Mouse (Mus musculus): Measurements from ENCODE around the gene Mmgt1. TPM values are rescaled to one million over a fixed set of nuclear protein-coding genes. Genes with fewer than 3 reads are reported as not detected.

Mmgt1 gene
- 60.4 and 60.7 TPM in 2 replicates for polyA plus RNA-seq (2015; fragmentation: Nextera tagmentation; extraction: Ambion mirVana)

DNA sequence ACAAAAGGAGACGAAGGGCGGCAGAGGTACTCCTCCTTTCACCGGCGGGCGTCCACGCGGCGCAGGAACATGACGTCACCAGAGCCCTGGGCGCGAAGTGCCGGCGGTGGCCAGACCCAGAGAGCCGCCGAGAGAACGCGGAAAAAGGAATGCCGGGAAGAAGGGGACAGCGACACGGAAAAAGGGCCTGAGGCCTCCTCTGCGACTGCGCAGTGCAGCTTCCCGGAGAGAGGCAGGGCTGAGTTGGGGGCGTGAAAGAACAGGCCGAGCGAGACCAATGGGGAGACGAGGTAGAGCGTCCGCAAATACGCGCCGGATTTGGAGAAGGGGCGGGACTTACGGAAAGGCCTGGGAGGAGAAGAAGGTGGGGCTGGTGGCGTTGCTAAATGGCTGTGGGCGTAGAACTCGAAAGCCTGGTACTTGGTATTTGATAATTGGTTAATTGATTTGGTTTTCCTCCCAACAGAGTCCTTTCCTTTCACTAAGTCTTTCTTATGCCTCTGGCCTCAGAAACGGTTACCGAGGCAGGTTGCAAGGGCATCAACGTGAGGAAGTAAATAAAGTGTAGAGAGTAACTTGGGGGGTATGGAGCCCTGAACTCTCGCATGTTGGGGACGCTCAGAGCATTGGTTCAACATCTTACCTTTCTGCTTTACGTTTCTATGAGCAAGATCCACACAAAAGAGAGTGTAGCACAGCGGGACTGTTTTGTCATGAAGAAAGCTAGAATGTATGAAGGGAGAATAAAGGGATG, at the start of gene Mmgt1:
Gene Mmgt1, minus strand, starts transcription at position 183 of the 754 bp plus-strand sequence.
- Histone ChIP-seq H3K27me3 (ENCODE audit: control insufficient read depth, insufficient read depth, low read depth, low read length) (no peaks in the 10 kb centered on the region), H3K9ac (ENCODE audit: low read depth, low read length) (peak within 1 kb of the TSS; percentile 78), H3K27ac (ENCODE audit: low read length) (peak within 1 kb of the TSS; percentile 84), H3K4me2 (ENCODE audit: low read length) (peak within 1 kb of the TSS; percentile 58), H3K4me3 (ENCODE audit: low read depth, low read length) (peak within 1 kb of the TSS; percentile 62), H3K4me1 (ENCODE audit: control insufficient read depth, insufficient read depth, low read length) (peaks cover 8% of the 10 kb centered on the region), H3K9me3 (replicated peaks; ENCODE audit: control insufficient read depth, low read length, poor library complexity, severe bottlenecking) (no peaks in the 10 kb centered on the region), H3K36me3 (ENCODE audit: control insufficient read depth, insufficient read depth, low read length) (no peaks in the 10 kb centered on the region)
- WGBS = 18% methylated on average over 44 of the region's 44 CpGs
- peak; percentile 99 for ATAC-seq

- Histone ChIP-seq H3K27me3 (ENCODE audit: control insufficient read depth, insufficient read depth, low read depth, low read length) (no peaks in the 10 kb centered on the region), H3K36me3 (ENCODE audit: control insufficient read depth, insufficient read depth, low read length) (peaks cover 6% of the 10 kb centered on the region; the same call in 1 of the 2 replicates), H3K9ac (ENCODE audit: low read depth, low read length) (no peak overlapping the region), H3K4me1 (ENCODE audit: control insufficient read depth, insufficient read depth, low read length) (no peaks in the 10 kb centered on the region), H3K9me3 (replicated peaks; ENCODE audit: control insufficient read depth, low read length, poor library complexity, severe bottlenecking) (no peaks in the 10 kb centered on the region), H3K4me3 (ENCODE audit: low read depth, low read length) (no peak overlapping the region), H3K4me2 (ENCODE audit: low read length) (no peak overlapping the region), H3K27ac (ENCODE audit: low read length) (no peak overlapping the region)
- no peak for ATAC-seq
- 16% methylated on average over 1 of the region's 1 CpGs for WGBS
These were observed 42.2 kb upstream of the Mmgt1 start for GRCm38 (mm10) chrX:56640066-56640465.

GRCm38 (mm10) chrX:56636185-56636584, 38.3 kb upstream of the Mmgt1 start:
- Histone ChIP-seq H3K9ac (ENCODE audit: low read depth, low read length) (no peak overlapping the region), H3K4me3 (ENCODE audit: low read depth, low read length) (no peak overlapping the region), H3K27me3 (ENCODE audit: control insufficient read depth, insufficient read depth, low read depth, low read length) (no peaks in the 10 kb centered on the region), H3K27ac (ENCODE audit: low read length) (no peak overlapping the region), H3K9me3 (replicated peaks; ENCODE audit: control insufficient read depth, low read length, poor library complexity, severe bottlenecking) (no peaks in the 10 kb centered on the region), H3K36me3 (ENCODE audit: control insufficient read depth, insufficient read depth, low read length) (peaks cover 6% of the 10 kb centered on the region; the same call in 1 of the 2 replicates), H3K4me2 (ENCODE audit: low read length) (no peak overlapping the region), H3K4me1 (ENCODE audit: control insufficient read depth, insufficient read depth, low read length) (no peaks in the 10 kb centered on the region)
- no peak for ATAC-seq
- WGBS = 88% methylated on average over 5 of the region's 5 CpGs

- Histone ChIP-seq H3K27me3 (ENCODE audit: control insufficient read depth, insufficient read depth, low read depth, low read length) (no peaks in the 10 kb centered on the region), H3K4me3 (ENCODE audit: low read depth, low read length) (no peak overlapping the region), H3K27ac (ENCODE audit: low read length) (no peak overlapping the region), H3K4me1 (ENCODE audit: control insufficient read depth, insufficient read depth, low read length) (peaks cover 3% of the 10 kb centered on the region; the same call in 1 of the 2 replicates), H3K36me3 (ENCODE audit: control insufficient read depth, insufficient read depth, low read length) (no peaks in the 10 kb centered on the region), H3K9ac (ENCODE audit: low read depth, low read length) (no peak overlapping the region), H3K4me2 (ENCODE audit: low read length) (no peak overlapping the region), H3K9me3 (replicated peaks; ENCODE audit: control insufficient read depth, low read length, poor library complexity, severe bottlenecking) (no peaks in the 10 kb centered on the region)
- ATAC-seq = no peak
- WGBS = 93% methylated on average over 2 of the region's 2 CpGs
These were observed 17.4 kb upstream of the Mmgt1 start for GRCm38 (mm10) chrX:56615236-56615635.

DNA sequence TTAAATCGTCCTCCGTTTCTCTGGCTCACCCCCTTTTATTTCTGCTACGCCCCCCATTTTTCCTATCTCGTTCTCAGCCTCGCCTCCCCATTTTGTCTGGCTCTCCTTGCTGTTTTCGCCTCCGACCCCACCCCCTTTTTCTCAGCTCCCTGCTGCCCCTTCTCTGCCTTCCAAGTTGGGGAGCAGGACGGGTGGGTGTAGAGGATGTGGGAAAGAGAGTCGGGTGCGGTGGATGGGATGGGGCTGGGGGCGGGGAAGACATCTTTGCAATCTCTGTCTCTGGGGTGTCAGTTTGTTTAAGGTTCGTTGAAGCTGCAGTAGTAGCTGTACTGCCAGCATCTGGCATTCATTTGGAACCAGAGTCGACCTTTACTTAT, 12.4 kb upstream of the Mmgt1 start:
- peak overlapping the region; percentile 52 for H3K4me3 ChIP-seq (ENCODE audit: low read depth, low read length)
- no peaks in the 10 kb centered on the region for H3K36me3 ChIP-seq (ENCODE audit: control insufficient read depth, insufficient read depth, low read length)
- no peaks in the 10 kb centered on the region for H3K9me3 ChIP-seq (replicated peaks; ENCODE audit: control insufficient read depth, low read length, poor library complexity, severe bottlenecking)
- peaks cover 3% of the 10 kb centered on the region; the same call in 1 of the 2 replicates for H3K4me1 ChIP-seq (ENCODE audit: control insufficient read depth, insufficient read depth, low read length)
- ATAC-seq = peak; percentile 66
- H3K4me2 ChIP-seq (ENCODE audit: low read length) = peak overlapping the region; percentile 62
- H3K9ac ChIP-seq (ENCODE audit: low read depth, low read length) = peak overlapping the region; percentile 71
- WGBS = 19% methylated on average over 13 of the region's 13 CpGs
- H3K27ac ChIP-seq (ENCODE audit: low read length) = peak overlapping the region; percentile 92
- no peaks in the 10 kb centered on the region for H3K27me3 ChIP-seq (ENCODE audit: control insufficient read depth, insufficient read depth, low read depth, low read length)

DNA sequence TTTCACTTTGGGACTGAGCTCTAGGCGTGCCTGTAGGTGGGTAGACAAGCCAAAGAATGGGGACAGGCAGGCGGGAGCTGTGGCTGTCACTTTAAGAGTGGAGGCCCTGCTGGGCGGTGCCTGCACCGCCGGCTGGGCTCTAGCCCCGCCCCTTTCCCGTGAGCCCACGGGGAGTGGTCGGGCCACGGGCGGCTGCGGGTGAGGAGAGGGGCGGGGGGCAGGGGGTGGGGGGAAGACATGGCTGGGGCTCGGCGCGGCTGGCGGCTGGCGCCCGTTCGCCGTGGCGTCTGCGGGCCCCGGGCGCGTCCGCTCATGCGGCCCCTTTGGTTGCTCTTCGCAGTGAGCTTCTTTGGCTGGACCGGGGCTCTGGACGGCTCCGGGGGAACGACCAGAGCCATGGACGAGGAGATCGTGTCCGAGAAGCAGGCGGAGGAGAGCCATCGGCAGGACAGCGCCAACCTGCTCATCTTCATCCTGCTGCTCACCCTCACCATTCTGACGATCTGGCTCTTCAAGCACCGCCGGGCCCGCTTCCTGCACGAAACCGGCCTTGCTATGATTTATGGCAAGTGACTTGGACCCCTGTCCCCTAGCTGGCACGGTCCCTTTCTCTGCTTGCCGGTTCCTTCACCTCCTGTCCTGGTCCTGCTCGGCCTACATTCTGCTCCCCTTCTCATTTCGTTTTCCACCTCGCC, 11.9 kb upstream of the Mmgt1 start, which contains the start of gene Slc9a6:
Gene Slc9a6, plus strand, starts transcription at position 135 of the 695 bp plus-strand sequence.
- Histone ChIP-seq H3K36me3 (ENCODE audit: control insufficient read depth, insufficient read depth, low read length) (no peaks in the 10 kb centered on the region), H3K4me2 (ENCODE audit: low read length) (peak within 1 kb of the TSS; percentile 62), H3K27me3 (ENCODE audit: control insufficient read depth, insufficient read depth, low read depth, low read length) (no peaks in the 10 kb centered on the region), H3K9me3 (replicated peaks; ENCODE audit: control insufficient read depth, low read length, poor library complexity, severe bottlenecking) (no peaks in the 10 kb centered on the region), H3K4me1 (ENCODE audit: control insufficient read depth, insufficient read depth, low read length) (peaks cover 3% of the 10 kb centered on the region; the same call in 1 of the 2 replicates), H3K9ac (ENCODE audit: low read depth, low read length) (peak within 1 kb of the TSS; percentile 71), H3K27ac (ENCODE audit: low read length) (peak within 1 kb of the TSS; percentile 92), H3K4me3 (ENCODE audit: low read depth, low read length) (peak within 1 kb of the TSS; percentile 52)
- ATAC-seq = peak; percentile 96
- WGBS = 21% methylated on average over 34 of the region's 50 CpGs

DNA sequence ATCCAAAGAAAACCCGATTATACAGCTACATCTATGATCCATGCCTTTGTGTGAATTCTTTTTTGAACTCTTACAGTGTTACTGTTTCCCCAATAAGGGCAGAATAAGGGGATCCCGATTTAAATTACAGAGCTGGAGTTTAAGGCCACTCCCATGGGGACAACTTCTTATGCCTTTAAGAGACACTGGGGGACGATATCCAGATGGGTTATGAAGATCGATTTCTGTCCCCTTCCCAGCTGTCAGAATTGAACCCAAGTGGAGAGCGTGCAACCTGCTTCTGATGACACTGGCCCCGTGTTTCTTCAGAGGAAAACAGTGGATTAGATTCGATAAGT, 11.4 kb upstream of the Mmgt1 start:
- peak overlapping the region; percentile 52 for H3K4me3 ChIP-seq (ENCODE audit: low read depth, low read length)
- H3K27me3 ChIP-seq (ENCODE audit: control insufficient read depth, insufficient read depth, low read depth, low read length) = no peaks in the 10 kb centered on the region
- no peak for ATAC-seq
- H3K36me3 ChIP-seq (ENCODE audit: control insufficient read depth, insufficient read depth, low read length) = no peaks in the 10 kb centered on the region
- peak overlapping the region; percentile 48 for H3K4me2 ChIP-seq (ENCODE audit: low read length)
- 26% methylated on average over 7 of the region's 7 CpGs for WGBS
- H3K9ac ChIP-seq (ENCODE audit: low read depth, low read length) = peak overlapping the region; percentile 71
- H3K4me1 ChIP-seq (ENCODE audit: control insufficient read depth, insufficient read depth, low read length) = peaks cover 3% of the 10 kb centered on the region; the same call in 1 of the 2 replicates
- H3K27ac ChIP-seq (ENCODE audit: low read length) = peak overlapping the region; percentile 92
- no peaks in the 10 kb centered on the region for H3K9me3 ChIP-seq (replicated peaks; ENCODE audit: control insufficient read depth, low read length, poor library complexity, severe bottlenecking)

DNA sequence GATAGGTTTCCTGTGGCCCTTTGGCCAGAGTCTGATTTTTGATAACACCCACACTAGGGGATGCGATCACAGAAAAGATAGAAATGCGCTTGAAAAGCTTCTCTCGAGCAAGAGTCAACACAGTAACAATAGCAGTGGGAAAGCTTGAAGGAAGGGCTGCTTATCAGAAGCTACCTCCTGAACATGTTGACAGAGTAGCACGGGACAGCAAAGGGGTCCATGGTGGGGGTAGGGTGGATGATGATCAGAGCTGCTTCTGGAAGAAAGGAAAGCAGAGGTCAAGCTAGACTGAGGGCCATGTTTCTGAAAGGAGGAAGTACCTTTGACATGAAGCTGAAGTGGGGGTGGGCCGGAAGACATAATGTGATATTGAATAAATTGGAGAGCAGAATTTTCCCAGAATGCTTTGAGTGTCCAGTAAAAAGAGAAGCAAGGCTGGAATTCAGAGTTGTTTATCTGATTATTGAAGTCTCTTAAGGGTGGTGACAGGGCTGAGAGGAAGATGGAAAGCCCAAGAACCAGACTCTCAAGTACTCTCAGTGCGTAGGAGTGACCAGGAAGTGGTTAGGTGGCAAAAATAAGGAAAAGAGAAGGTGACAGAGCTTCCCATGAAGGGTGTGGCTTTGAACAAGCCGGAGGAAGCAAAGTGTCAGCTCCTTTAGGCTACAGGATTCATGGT, 9.3 kb upstream of the Mmgt1 start:
- no peak overlapping the region for H3K9ac ChIP-seq (ENCODE audit: low read depth, low read length)
- no peak overlapping the region for H3K27ac ChIP-seq (ENCODE audit: low read length)
- H3K4me1 ChIP-seq (ENCODE audit: control insufficient read depth, insufficient read depth, low read length) = peaks cover 3% of the 10 kb centered on the region; the same call in 1 of the 2 replicates
- H3K36me3 ChIP-seq (ENCODE audit: control insufficient read depth, insufficient read depth, low read length) = no peaks in the 10 kb centered on the region
- no peak overlapping the region for H3K4me2 ChIP-seq (ENCODE audit: low read length)
- ATAC-seq = no peak
- no peak overlapping the region for H3K4me3 ChIP-seq (ENCODE audit: low read depth, low read length)
- WGBS = 82% methylated on average over 7 of the region's 7 CpGs
- H3K27me3 ChIP-seq (ENCODE audit: control insufficient read depth, insufficient read depth, low read depth, low read length) = no peaks in the 10 kb centered on the region
- H3K9me3 ChIP-seq (replicated peaks; ENCODE audit: control insufficient read depth, low read length, poor library complexity, severe bottlenecking) = no peaks in the 10 kb centered on the region

All from midbrain, embryonic 16.5 days (tissue).